Mouse (Mus musculus): Measurements from ENCODE around the gene Orm1. TPM values are rescaled to one million over a fixed set of nuclear protein-coding genes. Genes with fewer than 3 reads are reported as not detected.

The Orm1 gene
- polyA plus RNA-seq (2016; fragmentation: Nextera tagmentation; extraction: Ambion mirVana) = not detected in 2 replicates

- no peak for ATAC-seq (ENCODE audit: insufficient number of reproducible peaks, insufficient read depth, low FRiP score, low TSS enrichment)
Measured at GRCm38 (mm10) chr4:63344295-63344694, at the start of gene Orm1. TSS of gene Orm1 (plus strand) at chr4:63344560.

GRCm38 (mm10) chr4:63295641-63296040, 48.7 kb upstream of the Orm1 start:
- Histone ChIP-seq H3K4me3 (no peak overlapping the region), H3K36me3 (peaks cover 52% of the 10 kb centered on the region), H3K4me2 (replicated peaks) (no peak overlapping the region), H3K9me3 (no peaks in the 10 kb centered on the region), H3K27me3 (no peaks in the 10 kb centered on the region), H3K9ac (no peak overlapping the region), H3K27ac (0 out of 2 replicates have a peak overlapping the region, but pooled peaks have one; percentile 12), H3K4me1 (peaks cover 25% of the 10 kb centered on the region)
- WGBS = 77% methylated on average over 1 of the region's 1 CpGs
- no peak for ATAC-seq (ENCODE audit: insufficient number of reproducible peaks, insufficient read depth, low FRiP score, low TSS enrichment)

More at GRCm38 (mm10) chr4:63344295-63344694, at the start of gene Orm1:
- H3K36me3 ChIP-seq = no peaks in the 10 kb centered on the region
- H3K27me3 ChIP-seq = no peaks in the 10 kb centered on the region
- no peaks in the 10 kb centered on the region for H3K4me1 ChIP-seq
- WGBS = 89% methylated on average over 8 of the region's 8 CpGs
- no peaks in the 10 kb centered on the region for H3K9me3 ChIP-seq
- no peak within 1 kb of the TSS for H3K9ac ChIP-seq
- H3K27ac ChIP-seq = no peak within 1 kb of the TSS
- no peak within 1 kb of the TSS for H3K4me3 ChIP-seq
- H3K4me2 ChIP-seq (replicated peaks) = no peak within 1 kb of the TSS

GRCm38 (mm10) chr4:63296263-63296662, 48.1 kb upstream of the Orm1 start:
- Histone ChIP-seq H3K9ac (no peak overlapping the region), H3K9me3 (no peaks in the 10 kb centered on the region), H3K4me2 (replicated peaks) (no peak overlapping the region), H3K27me3 (no peaks in the 10 kb centered on the region), H3K4me3 (no peak overlapping the region), H3K36me3 (peaks cover 53% of the 10 kb centered on the region), H3K4me1 (peaks cover 18% of the 10 kb centered on the region), H3K27ac (0 out of 2 replicates have a peak overlapping the region, but pooled peaks have one; percentile 12)
- WGBS = 36% methylated on average over 3 of the region's 3 CpGs
- ATAC-seq (ENCODE audit: insufficient number of reproducible peaks, insufficient read depth, low FRiP score, low TSS enrichment) = no peak

DNA sequence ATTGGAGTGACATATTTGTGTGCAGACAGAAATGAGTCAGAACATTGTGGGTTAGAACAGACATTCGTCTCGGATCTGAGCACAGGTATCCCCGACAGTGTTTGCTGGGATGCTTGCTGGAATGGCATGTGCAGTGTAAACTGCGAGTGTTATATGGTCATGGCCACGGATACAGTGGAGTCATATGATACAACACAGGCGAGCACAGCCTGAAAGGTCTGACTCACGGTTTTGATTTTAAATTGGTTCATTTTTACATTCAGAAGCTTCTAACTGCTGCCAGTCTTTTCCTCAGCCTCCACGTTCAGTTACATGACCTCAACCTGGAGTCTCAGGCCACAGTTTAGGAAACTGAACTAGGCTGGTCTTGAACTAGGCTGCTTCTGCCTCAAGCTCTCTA, 47.5 kb upstream of the Orm1 start:
- Histone ChIP-seq H3K9me3 (no peaks in the 10 kb centered on the region), H3K4me2 (replicated peaks) (no peak overlapping the region), H3K9ac (no peak overlapping the region), H3K4me1 (peaks cover 13% of the 10 kb centered on the region), H3K27ac (0 out of 2 replicates have a peak overlapping the region, but pooled peaks have one; percentile 17), H3K4me3 (no peak overlapping the region), H3K27me3 (no peaks in the 10 kb centered on the region), H3K36me3 (peaks cover 56% of the 10 kb centered on the region)
- no peak for ATAC-seq (ENCODE audit: insufficient number of reproducible peaks, insufficient read depth, low FRiP score, low TSS enrichment)
- WGBS = 60% methylated on average over 8 of the region's 8 CpGs

DNA sequence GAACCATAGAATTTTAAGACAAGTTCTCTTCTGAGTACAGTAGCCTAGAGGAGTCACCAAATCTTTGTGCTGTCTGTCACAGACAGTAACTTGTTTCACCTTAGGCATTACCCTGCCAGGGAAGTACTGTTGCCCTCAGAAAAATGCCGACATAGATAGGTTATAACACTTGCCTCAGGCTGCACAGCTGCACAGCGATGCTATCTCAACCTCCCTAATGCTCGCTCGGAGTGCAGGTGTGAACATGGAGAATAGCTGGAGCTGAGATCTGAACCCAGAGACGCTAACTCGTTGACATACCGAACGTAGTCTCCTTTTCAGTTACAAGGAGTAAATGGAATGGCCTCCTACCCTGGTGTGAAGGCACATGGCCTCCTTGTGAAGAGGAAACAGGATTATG, 46.2 kb upstream of the Orm1 start:
- H3K9me3 ChIP-seq = no peaks in the 10 kb centered on the region
- no peak overlapping the region for H3K9ac ChIP-seq
- no peak for ATAC-seq (ENCODE audit: insufficient number of reproducible peaks, insufficient read depth, low FRiP score, low TSS enrichment)
- H3K27ac ChIP-seq = no peak overlapping the region
- no peak overlapping the region for H3K4me2 ChIP-seq (replicated peaks)
- H3K4me1 ChIP-seq = peaks cover 10% of the 10 kb centered on the region
- 92% methylated on average over 8 of the region's 8 CpGs for WGBS
- no peak overlapping the region for H3K4me3 ChIP-seq
- no peaks in the 10 kb centered on the region for H3K27me3 ChIP-seq
- H3K36me3 ChIP-seq = peaks cover 60% of the 10 kb centered on the region

DNA sequence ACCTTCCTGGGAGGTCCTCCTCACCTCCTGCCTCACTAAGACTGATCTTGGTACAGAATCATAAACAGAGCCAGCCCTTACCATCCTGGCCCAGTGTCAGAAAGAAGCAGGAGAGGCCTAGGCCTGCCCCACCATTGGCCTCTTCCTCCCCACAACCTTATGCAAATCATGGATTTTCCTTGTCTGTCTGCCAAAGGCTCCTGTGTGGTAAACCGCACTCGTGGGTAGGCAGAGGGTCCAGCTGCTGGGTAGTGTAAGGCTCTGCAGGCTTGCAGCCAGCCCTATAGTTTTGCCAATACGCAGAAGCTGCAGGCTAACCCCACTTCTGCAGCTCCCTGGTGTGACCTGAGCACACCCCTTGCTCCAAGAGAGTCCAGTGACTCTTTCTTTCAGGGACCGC, 41.7 kb upstream of the Orm1 start:
- Histone ChIP-seq H3K27me3 (no peaks in the 10 kb centered on the region), H3K4me1 (no peaks in the 10 kb centered on the region; the same call in 1 of the 2 replicates), H3K4me3 (no peak overlapping the region), H3K27ac (no peak overlapping the region), H3K4me2 (replicated peaks) (no peak overlapping the region), H3K9me3 (no peaks in the 10 kb centered on the region), H3K9ac (no peak overlapping the region), H3K36me3 (peaks cover 56% of the 10 kb centered on the region)
- ATAC-seq (ENCODE audit: insufficient number of reproducible peaks, insufficient read depth, low FRiP score, low TSS enrichment) = no peak
- WGBS = 68% methylated on average over 4 of the region's 4 CpGs

- no peaks in the 10 kb centered on the region for H3K4me1 ChIP-seq
- peaks cover 50% of the 10 kb centered on the region for H3K36me3 ChIP-seq
- no peak overlapping the region for H3K9ac ChIP-seq
- no peak overlapping the region for H3K27ac ChIP-seq
- no peaks in the 10 kb centered on the region for H3K27me3 ChIP-seq
- WGBS = 29% methylated on average over 21 of the region's 21 CpGs
- H3K4me2 ChIP-seq (replicated peaks) = no peak overlapping the region
- ATAC-seq (ENCODE audit: insufficient number of reproducible peaks, insufficient read depth, low FRiP score, low TSS enrichment) = peak; percentile 44
- H3K9me3 ChIP-seq = no peaks in the 10 kb centered on the region
- no peak overlapping the region for H3K4me3 ChIP-seq
Measured at GRCm38 (mm10) chr4:63307175-63308062, 36.9 kb upstream of the Orm1 start.

DNA sequence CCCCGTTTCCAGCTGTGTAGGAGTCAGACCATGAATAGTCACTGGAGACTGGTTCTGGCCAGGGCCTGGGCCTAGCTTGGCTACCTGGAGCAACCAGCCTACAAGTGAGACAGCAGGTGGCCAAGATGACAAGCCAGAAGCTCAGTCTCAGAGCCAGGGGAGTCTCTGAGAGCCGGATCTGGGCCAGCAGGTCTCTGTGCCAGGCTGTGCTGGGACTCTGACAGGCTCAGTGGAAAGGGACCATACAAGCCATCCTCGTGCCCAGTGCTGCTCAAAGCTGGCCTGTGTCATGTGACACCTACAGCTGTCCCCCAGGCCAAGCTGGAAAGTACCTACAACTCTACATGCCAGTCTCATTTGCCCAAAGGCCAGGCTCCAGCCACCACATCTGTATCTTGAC, 36.0 kb upstream of the Orm1 start:
- Histone ChIP-seq H3K9ac (no peak overlapping the region), H3K27ac (no peak overlapping the region), H3K4me3 (no peak overlapping the region), H3K27me3 (no peaks in the 10 kb centered on the region), H3K4me2 (replicated peaks) (no peak overlapping the region), H3K9me3 (no peaks in the 10 kb centered on the region), H3K4me1 (no peaks in the 10 kb centered on the region), H3K36me3 (peaks cover 46% of the 10 kb centered on the region)
- WGBS = 76% methylated on average over 3 of the region's 3 CpGs
- no peak for ATAC-seq (ENCODE audit: insufficient number of reproducible peaks, insufficient read depth, low FRiP score, low TSS enrichment)

GRCm38 (mm10) chr4:63310247-63310855, 34.0 kb upstream of the Orm1 start:
- H3K4me2 ChIP-seq (replicated peaks) = no peak overlapping the region
- H3K27ac ChIP-seq = no peak overlapping the region
- no peaks in the 10 kb centered on the region for H3K27me3 ChIP-seq
- no peak overlapping the region for H3K9ac ChIP-seq
- no peak for ATAC-seq (ENCODE audit: insufficient number of reproducible peaks, insufficient read depth, low FRiP score, low TSS enrichment)
- no peak overlapping the region for H3K4me3 ChIP-seq
- no peaks in the 10 kb centered on the region for H3K4me1 ChIP-seq
- H3K9me3 ChIP-seq = no peaks in the 10 kb centered on the region
- peaks cover 55% of the 10 kb centered on the region for H3K36me3 ChIP-seq
- WGBS = 60% methylated on average over 10 of the region's 10 CpGs

DNA sequence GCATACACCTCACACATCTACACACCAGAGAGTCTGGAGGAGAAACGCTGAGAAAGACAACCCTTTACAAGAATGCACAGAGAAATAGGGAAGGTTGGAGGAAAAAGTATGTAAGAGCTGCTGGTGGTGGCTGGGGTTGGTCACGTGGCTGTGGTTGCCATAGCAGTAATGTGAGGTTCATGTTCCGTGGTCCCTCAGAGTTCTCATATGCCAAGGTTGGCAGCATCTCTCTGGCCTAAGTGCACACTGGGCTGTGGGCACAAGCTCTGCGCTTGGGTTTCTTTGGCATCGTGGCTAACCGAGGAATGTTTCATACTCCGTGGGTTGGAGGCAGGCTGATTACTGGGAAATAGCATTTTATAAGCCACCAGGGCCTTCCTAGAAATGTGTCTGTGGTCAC, 32.9 kb upstream of the Orm1 start:
- no peak overlapping the region for H3K27ac ChIP-seq
- H3K4me2 ChIP-seq (replicated peaks) = no peak overlapping the region
- WGBS = 89% methylated on average over 7 of the region's 7 CpGs
- ATAC-seq (ENCODE audit: insufficient number of reproducible peaks, insufficient read depth, low FRiP score, low TSS enrichment) = no peak
- H3K36me3 ChIP-seq = peaks cover 51% of the 10 kb centered on the region
- H3K4me1 ChIP-seq = no peaks in the 10 kb centered on the region
- no peak overlapping the region for H3K4me3 ChIP-seq
- H3K27me3 ChIP-seq = no peaks in the 10 kb centered on the region
- no peaks in the 10 kb centered on the region for H3K9me3 ChIP-seq
- no peak overlapping the region for H3K9ac ChIP-seq

- H3K36me3 ChIP-seq = peaks cover 62% of the 10 kb centered on the region
Measured at GRCm38 (mm10) chr4:63314063-63314462, 30.3 kb upstream of the Orm1 start.

More at GRCm38 (mm10) chr4:63314063-63314462, 30.3 kb upstream of the Orm1 start:
- ATAC-seq (ENCODE audit: insufficient number of reproducible peaks, insufficient read depth, low FRiP score, low TSS enrichment) = no peak
- Histone ChIP-seq H3K4me1 (no peaks in the 10 kb centered on the region), H3K9ac (no peak overlapping the region), H3K27ac (no peak overlapping the region), H3K4me3 (no peak overlapping the region), H3K4me2 (replicated peaks) (no peak overlapping the region), H3K27me3 (no peaks in the 10 kb centered on the region), H3K9me3 (no peaks in the 10 kb centered on the region)
- 75% methylated on average over 5 of the region's 5 CpGs for WGBS

Data from embryonic facial prominence, embryonic 12.5 days (tissue).